Mouse (Mus musculus): ENCODE results near the gene Serpinb7.

Gene Serpinb7

GRCm38 (mm10) chr1:107399355-107399754 lies at the start of gene Serpinb7:
Serpinb7 (plus strand) TSS chr1:107399655.
- DNase-seq: no peak

GRCm38 (mm10) chr1:107350392-107350791 lies 49.1 kb upstream of the Serpinb7 start:
- no peak for DNase-seq

GRCm38 (mm10) chr1:107351115-107351514 lies 48.3 kb upstream of the Serpinb7 start:
- DNase-seq: no peak

- no peak for DNase-seq
Measured at GRCm38 (mm10) chr1:107353046-107353445, 46.4 kb upstream of the Serpinb7 start.

- DNase-seq: no peak
Measured at GRCm38 (mm10) chr1:107360898-107361297, 38.6 kb upstream of the Serpinb7 start, which contains the start of gene Serpinb11. Serpinb11 (plus strand) TSS chr1:107361198.

DNA sequence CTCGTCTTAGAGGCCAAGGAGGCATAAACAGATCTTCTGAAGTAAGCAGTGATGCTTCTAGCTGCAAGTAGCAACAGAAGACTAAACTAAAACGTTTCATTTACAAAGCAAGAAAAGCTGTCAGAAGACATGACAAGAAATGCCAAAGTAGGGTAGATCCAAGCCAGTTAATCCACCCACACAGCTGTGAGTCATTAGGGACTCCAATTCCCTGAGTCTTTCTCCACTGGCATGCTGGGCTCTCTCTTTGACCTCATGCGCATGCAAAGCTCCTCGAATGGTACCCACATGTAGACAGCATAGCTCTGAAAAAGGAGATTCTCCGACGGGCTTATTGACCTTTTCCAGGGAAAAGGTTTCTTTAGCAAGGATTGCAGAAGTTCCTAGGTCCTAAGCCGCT lies 33.5 kb upstream of the Serpinb7 start:
- DNase-seq: no peak

DNA sequence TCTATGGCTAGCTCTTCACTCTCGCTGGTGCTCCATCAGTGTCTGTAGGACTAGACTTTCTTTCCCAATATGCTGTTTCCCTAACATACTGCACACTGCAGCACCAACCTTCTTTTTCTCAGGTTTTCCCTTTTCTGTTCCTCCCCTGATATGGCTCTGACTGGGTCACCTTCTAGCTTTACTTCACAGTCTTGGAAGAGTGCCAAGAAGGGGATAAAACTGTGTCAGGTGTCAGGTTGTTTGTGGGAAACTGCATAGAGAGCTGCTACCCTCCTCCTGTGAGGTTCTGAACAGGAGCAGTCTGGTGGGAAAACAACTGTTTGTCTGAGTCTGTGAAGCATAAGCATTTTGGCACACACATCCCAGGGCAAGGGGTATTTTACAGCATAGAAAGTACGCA lies 30.5 kb upstream of the Serpinb7 start:
- DNase-seq: no peak

- DNase-seq: no peak
Measured at GRCm38 (mm10) chr1:107376952-107377351, 22.5 kb upstream of the Serpinb7 start.

DNA sequence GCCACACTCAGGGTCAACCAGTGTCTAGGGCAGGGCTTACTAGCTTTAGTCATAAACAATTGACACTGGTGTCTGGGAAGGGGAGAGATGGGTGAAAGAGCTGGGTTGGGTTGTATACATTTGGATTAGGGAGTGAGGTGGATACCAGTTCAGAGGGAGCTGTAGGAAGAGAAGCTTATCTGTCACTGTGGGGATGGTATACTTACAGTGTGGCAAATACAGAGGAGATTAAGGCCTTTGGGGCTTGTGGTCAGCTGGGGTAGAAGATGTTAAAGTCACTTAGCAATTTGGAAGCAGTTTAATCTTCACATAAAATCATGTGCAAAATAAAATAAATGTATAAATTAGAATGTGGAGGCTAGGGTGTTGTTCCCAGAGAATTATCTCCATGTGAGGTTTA lies 21.1 kb upstream of the Serpinb7 start:
- no peak for DNase-seq

- DNase-seq: no peak
Measured at GRCm38 (mm10) chr1:107381491-107381890, 18.0 kb upstream of the Serpinb7 start.

GRCm38 (mm10) chr1:107382404-107382803 lies 17.1 kb upstream of the Serpinb7 start:
- DNase-seq: no peak

GRCm38 (mm10) chr1:107384532-107384931 lies 14.9 kb upstream of the Serpinb7 start:
- no peak for DNase-seq

- DNase-seq: no peak
Measured at GRCm38 (mm10) chr1:107389753-107390152, 9.7 kb upstream of the Serpinb7 start.

- DNase-seq: no peak
Measured at GRCm38 (mm10) chr1:107397481-107397880, 2.0 kb upstream of the Serpinb7 start.

DNA sequence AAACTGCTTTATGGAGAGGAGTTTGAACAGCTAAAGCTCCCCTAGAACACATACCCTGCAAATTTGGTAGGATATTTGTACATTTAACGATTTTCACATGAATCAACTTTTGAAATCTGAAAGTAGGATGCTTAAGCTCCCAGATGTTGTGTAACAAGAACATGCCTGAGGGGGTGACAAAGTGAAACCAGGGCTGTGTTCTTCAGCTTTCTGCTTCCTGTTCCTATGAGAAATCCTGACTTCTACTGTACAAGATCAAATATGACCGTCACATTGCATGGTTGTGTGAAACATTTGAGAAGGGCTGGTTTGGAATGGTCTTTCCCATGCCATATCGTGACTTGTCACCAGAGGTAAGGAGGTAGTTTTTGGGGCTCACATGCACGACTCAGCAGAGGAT lies 2.6 kb downstream of the Serpinb7 start:
- DNase-seq: no peak

GRCm38 (mm10) chr1:107414650-107415049 lies 15.2 kb downstream of the Serpinb7 start:
- no peak for DNase-seq

- no peak for DNase-seq
Measured at GRCm38 (mm10) chr1:107422487-107422886, 23.0 kb downstream of the Serpinb7 start.

DNA sequence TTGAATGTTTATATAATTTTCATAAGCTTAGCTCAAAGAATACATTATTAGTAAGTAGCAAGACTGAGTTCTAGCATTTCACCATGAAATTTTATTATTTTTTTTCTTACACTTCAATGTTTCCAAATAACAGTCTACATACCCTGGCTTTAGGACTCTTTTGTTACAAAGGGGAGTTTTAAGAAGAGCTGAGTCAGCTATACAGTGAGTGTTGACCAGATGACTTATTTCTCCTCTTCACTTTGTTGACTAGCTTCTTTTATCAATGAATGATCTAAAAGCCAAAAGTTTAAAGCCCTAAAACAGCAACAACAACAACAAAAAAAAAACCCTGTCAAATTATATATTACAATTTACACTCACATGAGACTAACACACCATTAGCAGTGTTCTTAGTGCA lies 31.8 kb downstream of the Serpinb7 start:
- no peak for DNase-seq

DNA sequence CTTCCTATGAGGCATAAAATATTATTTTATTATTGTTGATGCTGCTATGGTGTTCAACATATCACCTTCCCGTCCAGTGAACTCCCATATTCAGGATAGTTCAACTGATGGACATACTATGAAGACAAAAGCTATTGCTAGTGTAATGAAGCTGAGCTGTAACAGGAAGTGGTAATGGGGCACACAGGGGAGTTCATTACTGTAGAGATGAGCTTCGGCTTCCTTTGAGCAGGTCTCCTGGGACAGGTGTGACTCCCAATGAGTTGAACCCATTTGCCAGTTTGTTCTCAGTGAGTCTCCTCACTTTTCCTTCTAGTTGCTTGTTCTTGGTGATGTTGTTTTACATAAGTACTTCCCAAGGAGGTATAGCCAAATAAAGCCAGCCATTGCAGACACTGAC lies 36.1 kb downstream of the Serpinb7 start:
- no peak for DNase-seq

GRCm38 (mm10) chr1:107439462-107439861 lies 40.0 kb downstream of the Serpinb7 start:
- DNase-seq: no peak

DNA sequence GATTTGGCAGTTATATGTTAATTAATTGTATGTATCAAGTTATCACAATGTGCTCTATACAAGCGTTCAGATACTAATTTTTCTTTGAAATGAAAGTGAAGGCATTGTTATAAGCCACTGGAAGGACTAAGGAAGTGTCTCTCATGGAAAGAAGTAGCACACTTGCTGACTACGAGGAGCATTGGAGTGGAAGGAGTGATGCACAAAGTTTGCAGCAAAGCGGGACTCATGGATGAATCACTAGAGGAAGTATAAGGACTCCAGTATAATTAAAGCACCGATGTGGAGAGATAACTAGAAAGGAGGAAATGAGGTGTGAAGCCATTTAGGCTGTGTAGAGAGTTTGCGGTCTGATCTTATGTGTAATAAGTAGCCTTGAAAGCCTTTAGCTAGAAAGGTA lies 45.9 kb downstream of the Serpinb7 start:
- no peak for DNase-seq

DNA sequence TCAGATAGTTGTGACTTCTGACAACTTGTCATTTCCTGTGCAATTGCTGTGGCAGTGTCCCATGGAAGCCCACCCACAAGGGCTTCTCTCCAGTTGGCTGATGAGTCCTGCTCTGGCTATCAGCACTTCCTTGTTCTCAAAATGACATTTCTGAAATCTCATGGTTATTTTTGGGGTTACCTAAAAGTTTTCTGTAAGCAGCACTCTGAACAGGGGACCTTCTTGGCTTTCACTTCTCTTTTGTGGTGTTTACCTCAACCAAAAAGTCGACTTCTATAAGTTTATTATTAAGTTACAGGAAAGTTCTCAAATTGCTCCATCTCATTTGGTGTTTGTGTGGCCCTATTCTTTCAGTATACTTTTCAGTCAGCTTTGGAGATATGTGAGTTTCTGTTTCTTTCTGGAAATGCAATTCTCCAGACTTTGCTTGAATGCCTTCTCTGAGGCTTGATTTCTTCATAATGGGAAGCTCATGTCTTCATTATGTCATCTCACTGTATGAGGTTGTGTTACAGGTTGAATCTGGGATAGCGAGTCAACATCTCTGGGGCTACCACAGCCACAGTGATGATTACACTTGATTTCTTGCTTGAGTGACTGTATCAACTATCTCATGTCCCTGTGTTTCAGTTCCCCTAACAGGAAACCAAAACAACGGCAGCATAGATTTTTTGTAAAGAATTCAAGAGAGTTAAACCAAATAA lies 47.9 kb downstream of the Serpinb7 start:
- no peak for DNase-seq

DNA sequence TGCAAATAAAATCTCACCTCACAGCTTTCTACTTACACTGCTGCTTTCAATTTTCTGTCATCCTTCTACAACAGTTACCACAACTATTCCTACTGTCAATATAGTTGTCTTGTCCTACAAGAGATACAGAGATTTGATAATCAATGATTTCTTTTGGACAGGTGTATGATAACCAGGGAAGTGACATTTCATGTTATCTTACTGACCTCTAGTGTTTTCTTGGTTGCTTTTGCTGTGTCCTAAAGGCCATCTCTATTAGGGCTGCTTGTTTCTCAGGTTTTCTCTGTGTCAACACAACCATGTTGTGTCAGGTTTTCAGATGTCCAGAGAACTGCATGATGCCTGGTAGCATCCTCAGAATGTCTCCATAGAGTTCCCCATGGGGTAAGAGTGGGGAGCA lies 80.5 kb downstream of the Serpinb7 start:
- no peak for DNase-seq

- DNase-seq: peak; percentile 76
Measured at GRCm38 (mm10) chr1:107481452-107481851, 82.0 kb downstream of the Serpinb7 start.

- no peak for DNase-seq
Measured at GRCm38 (mm10) chr1:107489577-107489976, 90.1 kb downstream of the Serpinb7 start.
